Mouse (Mus musculus) cerebellum, adult 8-10 months (tissue): ENCODE measurements around the gene Tlnrd1.

ENCODE experiments used
- DNase-seq: peaks from one replicate; pipeline ENCODE4 v3.0.0; 2022

The Tlnrd1 gene

DNA sequence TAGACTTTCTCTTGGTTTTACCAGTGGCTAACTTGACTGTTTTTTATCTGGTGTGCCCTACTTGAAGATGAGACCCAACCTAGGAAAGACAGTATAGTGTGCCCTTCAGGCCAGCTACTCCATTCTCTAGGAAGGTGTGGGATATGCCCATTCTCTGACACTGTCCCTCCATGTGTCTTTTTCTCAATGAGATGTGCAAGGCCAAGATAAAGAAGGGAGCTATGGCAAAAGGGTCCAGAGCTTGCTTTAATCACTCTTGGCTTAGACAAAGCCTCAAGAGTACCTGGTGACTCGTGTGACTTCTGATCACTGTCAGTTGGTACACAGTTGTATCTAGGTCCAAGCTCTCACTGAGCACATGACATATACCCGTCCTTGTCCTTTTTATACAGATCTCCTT, 44.0 kb downstream of the Tlnrd1 start:
- no peak for DNase-seq

DNA sequence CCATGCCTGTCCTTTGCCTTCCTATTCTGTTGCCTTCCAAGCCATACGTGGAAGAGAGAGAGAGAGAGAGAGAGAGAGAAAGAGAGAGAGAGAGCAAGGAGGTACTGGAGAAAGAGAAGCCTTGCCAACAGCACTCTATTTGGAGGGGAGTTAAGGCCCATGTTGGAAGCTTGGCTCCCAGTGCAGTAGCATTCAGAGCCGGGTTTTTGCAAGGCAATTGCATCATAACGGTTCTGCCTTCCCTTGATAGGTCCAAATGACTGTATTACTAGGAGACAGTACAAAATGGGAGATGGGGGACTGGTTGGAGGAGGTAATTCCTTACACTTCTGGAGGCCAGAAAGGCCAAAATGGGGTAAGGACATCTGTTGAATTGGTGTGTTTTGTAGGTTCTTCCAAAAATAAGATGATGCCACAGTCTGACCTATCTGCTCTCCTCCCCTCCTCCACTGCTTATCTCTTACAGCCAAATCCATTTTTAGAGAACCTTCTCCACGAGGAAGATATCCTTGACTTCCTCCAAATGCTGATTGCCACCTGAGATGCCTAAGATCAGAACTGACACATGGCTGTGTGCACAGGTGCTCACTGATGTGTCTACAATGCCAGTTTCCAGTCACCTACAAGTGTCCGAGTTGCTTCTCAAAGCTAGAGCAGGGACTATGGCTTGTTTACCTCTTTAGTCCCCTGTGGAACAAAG, 45.4 kb downstream of the Tlnrd1 start:
- no peak for DNase-seq
